Mouse (Mus musculus) intestine, embryonic 15.5 days (tissue): Measurements from ENCODE around the gene Usb1. TPM values are rescaled to one million over a fixed set of nuclear protein-coding genes. Genes with fewer than 3 reads are reported as not detected.

Source experiments
- polyA plus RNA-seq: library from polyadenylated mRNA; unstranded; fragments of >200 nt; fragmentation: Nextera tagmentation; extraction: Ambion mirVana; gene quantifications from 2 replicates; pipeline ENCODE4 v1.2.1, GENCODE M21; 2015

The Usb1 gene
- polyA plus RNA-seq, 1 experiment from 2014 or later: 40.1 TPM

Other genes starting within 250 kb of the Usb1 start
- gene Kifc3, start 129.5 kb upstream of the Usb1 start, polyA plus RNA-seq: 28.6 and 31.3 TPM in 2 replicates
- gene Cngb1, start 25.7 kb upstream of the Usb1 start, polyA plus RNA-seq: 0.73 and 0.94 TPM in 2 replicates
- gene Tepp, start 21.7 kb upstream of the Usb1 start, polyA plus RNA-seq: 0.37 TPM in 1 of 2 replicates, not detected in the other
- gene Zfp319, start 334 bp upstream of the Usb1 start, polyA plus RNA-seq: 5.7 and 5.9 TPM in 2 replicates
- 13.8 and 14.8 TPM in 2 replicates for gene Mmp15, start 20.0 kb downstream of the Usb1 start, polyA plus RNA-seq
- 114 and 123 TPM in 2 replicates for gene Cfap20, start 102.6 kb downstream of the Usb1 start, polyA plus RNA-seq
- gene Csnk2a2, start 157.8 kb downstream of the Usb1 start, polyA plus RNA-seq: 10.5 and 11.5 TPM in 2 replicates
- gene Ccdc113, start 201.8 kb downstream of the Usb1 start, polyA plus RNA-seq: 0.18 and 0.21 TPM in 2 replicates
- not detected in 2 replicates for gene Prss54, start 244.1 kb downstream of the Usb1 start, polyA plus RNA-seq